Mouse (Mus musculus): ENCODE data around the gene St8sia1. TPM values are rescaled to one million over a fixed set of nuclear protein-coding genes. Genes with fewer than 3 reads are reported as not detected.
A peak's percentile ranks its signal among the peaks of the same experiment; 100 is the strongest.

The St8sia1 gene
- polyA plus RNA-seq, 1 experiment from 2014 or later: 8.6 TPM

- H3K27ac ChIP-seq (replicated peaks): no peak overlapping the region
- ATAC-seq (ENCODE audit: low FRiP score): peak; percentile 33; the same call in 1 of the 2 replicates
- 50% methylated on average over 18 of the region's 18 CpGs for WGBS
Observed at GRCm38 (mm10) chr6:142788042-142788987, 175.9 kb downstream of the St8sia1 start.

GRCm38 (mm10) chr6:142786106-142786505 is 178.1 kb downstream of the St8sia1 start:
- WGBS: 83% methylated on average over 21 of the region's 21 CpGs
- Histone ChIP-seq H3K9me3 (replicated peaks) (no peaks in the 10 kb centered on the region), H3K36me3 (no peaks in the 10 kb centered on the region), H3K9ac (replicated peaks) (no peak overlapping the region), H3K4me2 (no peak overlapping the region), H3K4me3 (replicated peaks) (no peak overlapping the region), H3K27ac (replicated peaks) (no peak overlapping the region), H3K27me3 (replicated peaks) (no peaks in the 10 kb centered on the region), H3K4me1 (peaks cover 8% of the 10 kb centered on the region)
- ATAC-seq (ENCODE audit: low FRiP score): no peak

More at GRCm38 (mm10) chr6:142788042-142788987, 175.9 kb downstream of the St8sia1 start:
- Histone ChIP-seq H3K27me3 (replicated peaks) (no peaks in the 10 kb centered on the region), H3K9me3 (replicated peaks) (no peaks in the 10 kb centered on the region), H3K4me1 (peaks cover 19% of the 10 kb centered on the region), H3K4me3 (replicated peaks) (no peak overlapping the region), H3K9ac (replicated peaks) (no peak overlapping the region), H3K36me3 (no peaks in the 10 kb centered on the region), H3K4me2 (peak overlapping the region; percentile 17; the same call in 1 of the 2 replicates)

DNA sequence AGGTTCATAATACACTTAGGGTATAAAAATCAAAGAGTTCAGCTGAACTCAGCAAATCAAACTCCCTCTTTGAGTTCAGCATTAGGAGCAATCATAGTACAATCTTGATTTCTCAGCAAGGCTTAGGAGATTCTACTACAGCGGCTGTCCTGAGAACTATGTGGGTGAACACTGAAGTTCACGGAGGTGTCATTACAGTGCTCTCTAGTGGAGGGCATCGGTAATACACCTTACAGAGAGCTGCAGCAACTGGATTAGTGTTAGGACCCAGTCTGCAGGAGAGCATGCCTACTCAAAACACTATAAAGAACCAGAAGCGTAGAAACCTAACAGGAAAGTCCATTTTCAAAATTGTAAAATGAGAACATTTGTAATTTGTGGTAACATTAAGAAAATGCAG is 178.9 kb downstream of the St8sia1 start:
- Histone ChIP-seq H3K4me1 (peaks cover 13% of the 10 kb centered on the region), H3K9me3 (replicated peaks) (no peaks in the 10 kb centered on the region), H3K27me3 (replicated peaks) (no peaks in the 10 kb centered on the region), H3K4me2 (no peak overlapping the region), H3K9ac (replicated peaks) (no peak overlapping the region), H3K4me3 (replicated peaks) (no peak overlapping the region), H3K36me3 (no peaks in the 10 kb centered on the region), H3K27ac (replicated peaks) (no peak overlapping the region)
- no peak for ATAC-seq (ENCODE audit: low FRiP score)
- WGBS: 32% methylated on average over 4 of the region's 4 CpGs

GRCm38 (mm10) chr6:142781286-142781685 is 183.0 kb downstream of the St8sia1 start:
- Histone ChIP-seq H3K4me1 (peaks cover 10% of the 10 kb centered on the region; the same call in 1 of the 2 replicates), H3K27me3 (replicated peaks) (no peaks in the 10 kb centered on the region), H3K36me3 (peaks cover 4% of the 10 kb centered on the region; the same call in 1 of the 2 replicates), H3K4me2 (no peak overlapping the region), H3K27ac (replicated peaks) (no peak overlapping the region), H3K9ac (replicated peaks) (no peak overlapping the region), H3K4me3 (replicated peaks) (no peak overlapping the region), H3K9me3 (replicated peaks) (no peaks in the 10 kb centered on the region)
- 42% methylated on average over 7 of the region's 7 CpGs for WGBS
- no peak for ATAC-seq (ENCODE audit: low FRiP score)

- Histone ChIP-seq H3K9ac (replicated peaks) (no peak overlapping the region), H3K27ac (replicated peaks) (no peak overlapping the region), H3K4me1 (peaks cover 10% of the 10 kb centered on the region; the same call in 1 of the 2 replicates), H3K9me3 (replicated peaks) (no peaks in the 10 kb centered on the region), H3K4me3 (replicated peaks) (no peak overlapping the region), H3K36me3 (peaks cover 7% of the 10 kb centered on the region; the same call in 1 of the 2 replicates), H3K4me2 (no peak overlapping the region), H3K27me3 (replicated peaks) (no peaks in the 10 kb centered on the region)
- WGBS: 63% methylated on average over 4 of the region's 4 CpGs
- ATAC-seq (ENCODE audit: low FRiP score): no peak
Observed at GRCm38 (mm10) chr6:142780574-142781033, 183.6 kb downstream of the St8sia1 start.

GRCm38 (mm10) chr6:142779812-142780573 is 184.3 kb downstream of the St8sia1 start:
- WGBS: 63% methylated on average over 14 of the region's 14 CpGs
- no peaks in the 10 kb centered on the region for H3K9me3 ChIP-seq (replicated peaks)
- H3K27me3 ChIP-seq (replicated peaks): no peaks in the 10 kb centered on the region
- H3K4me3 ChIP-seq (replicated peaks): no peak overlapping the region
- peaks cover 10% of the 10 kb centered on the region; the same call in 1 of the 2 replicates for H3K4me1 ChIP-seq
- H3K9ac ChIP-seq (replicated peaks): no peak overlapping the region
- H3K4me2 ChIP-seq: no peak overlapping the region
- peaks cover 10% of the 10 kb centered on the region for H3K36me3 ChIP-seq
- H3K27ac ChIP-seq (replicated peaks): no peak overlapping the region
- 0 out of 2 replicates have a peak, but pooled peaks have one; percentile 36 for ATAC-seq (ENCODE audit: low FRiP score)

- no peak overlapping the region for H3K4me2 ChIP-seq
- ATAC-seq (ENCODE audit: low FRiP score): peak; percentile 67
- peaks cover 10% of the 10 kb centered on the region; the same call in 1 of the 2 replicates for H3K4me1 ChIP-seq
- peaks cover 13% of the 10 kb centered on the region for H3K36me3 ChIP-seq
- 48% methylated on average over 11 of the region's 11 CpGs for WGBS
- H3K9ac ChIP-seq (replicated peaks): no peak overlapping the region
- no peaks in the 10 kb centered on the region for H3K27me3 ChIP-seq (replicated peaks)
- H3K9me3 ChIP-seq (replicated peaks): no peaks in the 10 kb centered on the region
- H3K27ac ChIP-seq (replicated peaks): no peak overlapping the region
- no peak overlapping the region for H3K4me3 ChIP-seq (replicated peaks)
Observed at GRCm38 (mm10) chr6:142779045-142779811, 185.0 kb downstream of the St8sia1 start.

DNA sequence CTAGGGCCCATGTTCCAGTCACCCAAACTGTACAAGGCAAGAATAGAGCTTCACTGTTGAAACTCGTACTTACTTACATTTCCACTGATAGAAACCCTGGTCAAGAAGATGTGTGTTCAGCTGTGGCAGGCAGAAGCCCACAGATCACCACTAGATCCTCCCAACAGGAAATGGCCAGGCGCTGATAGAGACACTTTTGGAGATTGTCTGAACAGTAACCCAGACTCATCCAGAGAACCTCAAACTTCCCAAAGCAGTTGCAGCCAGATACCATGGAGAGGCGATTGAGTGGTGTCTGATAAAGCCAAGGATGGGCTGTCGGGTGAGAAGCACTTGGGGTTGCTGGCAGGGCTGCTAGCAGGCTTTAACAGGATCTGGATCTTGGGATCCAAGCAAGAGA is 187.3 kb downstream of the St8sia1 start:
- Histone ChIP-seq H3K36me3 (peaks cover 35% of the 10 kb centered on the region), H3K4me2 (no peak overlapping the region), H3K4me3 (replicated peaks) (no peak overlapping the region), H3K9me3 (replicated peaks) (no peaks in the 10 kb centered on the region), H3K27me3 (replicated peaks) (no peaks in the 10 kb centered on the region), H3K4me1 (peaks cover 10% of the 10 kb centered on the region; the same call in 1 of the 2 replicates), H3K27ac (replicated peaks) (no peak overlapping the region), H3K9ac (replicated peaks) (no peak overlapping the region)
- WGBS: 83% methylated on average over 4 of the region's 4 CpGs
- no peak for ATAC-seq (ENCODE audit: low FRiP score)

DNA sequence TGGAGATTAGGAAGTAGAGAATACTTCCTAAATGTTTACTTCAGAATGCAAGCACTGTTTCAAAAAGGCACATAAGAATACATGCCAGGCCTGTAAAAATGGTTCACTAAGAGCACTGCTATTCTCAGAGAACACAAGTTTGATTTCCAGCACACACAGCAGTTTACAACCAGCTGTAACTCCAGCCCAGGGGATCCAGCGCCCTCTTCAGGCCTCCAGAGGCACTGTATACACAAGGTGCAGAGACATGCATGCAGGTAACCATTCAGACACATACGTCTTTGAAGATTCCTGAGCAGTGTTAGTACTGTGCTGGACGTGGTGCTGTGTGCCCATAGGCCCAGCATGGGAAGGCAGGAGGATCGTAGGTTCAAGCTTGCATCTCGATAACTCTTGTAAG is 190.7 kb downstream of the St8sia1 start:
- Histone ChIP-seq H3K9me3 (replicated peaks) (no peaks in the 10 kb centered on the region), H3K36me3 (peaks cover 58% of the 10 kb centered on the region), H3K27me3 (replicated peaks) (no peaks in the 10 kb centered on the region), H3K4me2 (no peak overlapping the region), H3K9ac (replicated peaks) (no peak overlapping the region), H3K4me3 (replicated peaks) (no peak overlapping the region), H3K27ac (replicated peaks) (no peak overlapping the region), H3K4me1 (no peaks in the 10 kb centered on the region)
- WGBS: 95% methylated on average over 5 of the region's 5 CpGs
- ATAC-seq (ENCODE audit: low FRiP score): no peak

GRCm38 (mm10) chr6:142771643-142772042 is 192.6 kb downstream of the St8sia1 start:
- Histone ChIP-seq H3K4me3 (replicated peaks) (no peak overlapping the region), H3K9me3 (replicated peaks) (no peaks in the 10 kb centered on the region), H3K4me2 (no peak overlapping the region), H3K4me1 (no peaks in the 10 kb centered on the region), H3K27ac (replicated peaks) (no peak overlapping the region), H3K27me3 (replicated peaks) (no peaks in the 10 kb centered on the region), H3K9ac (replicated peaks) (no peak overlapping the region), H3K36me3 (peaks cover 74% of the 10 kb centered on the region)
- WGBS: 97% methylated on average over 4 of the region's 4 CpGs
- no peak for ATAC-seq (ENCODE audit: low FRiP score)

Data from neural tube, embryonic 15.5 days (tissue).